In genomic region chr2:74733317-74733661, GRCm38 (mm10) we compare ENCODE assay signal across 15 mouse cellular contexts. TPM values are rescaled to one million over a fixed set of nuclear protein-coding genes. Genes with fewer than 3 reads are reported as not detected.
DNase-seq lines count a peak whose midpoint lies in the region; ATAC-seq and TF ChIP-seq lines count a peak whose summit lies in the region.
"Had no signal": no experiment of that assay in that cellular context is flagged by ENCODE, and none has a peak within 500 bp of the region (broad histone marks: within the 10 kb centered on the region; RNA-seq: fewer than 3 reads in every experiment).

No protein-coding gene starts in this region.

- peaks cover 39% of the 10 kb centered on the region for H3K4me1 ChIP-seq in kidney, postnatal 0 days (replicated peaks; ENCODE audit: insufficient read depth, low read length)
- H3K4me1 ChIP-seq in embryonic facial prominence, embryonic 10.5 days: peaks cover 14% of the 10 kb centered on the region; the same call in 1 of the 2 replicates
- H3K4me1 ChIP-seq in intestine, embryonic 14.5 days (replicated peaks; ENCODE audit: control insufficient read depth, insufficient read depth, low read length): peaks cover 3% of the 10 kb centered on the region; the same call in 1 of the 2 replicates
- H3K4me1 ChIP-seq in neural tube, embryonic 14.5 days (ENCODE audit: control insufficient read depth, insufficient read depth, low read length): peaks cover 83% of the 10 kb centered on the region

- 5% methylated on average over 16 of the region's 16 CpGs for WGBS in kidney, postnatal 0 days
- 1% methylated on average over 16 of the region's 16 CpGs for WGBS in embryonic facial prominence, embryonic 10.5 days
- 4% methylated on average over 16 of the region's 16 CpGs for WGBS in intestine, embryonic 14.5 days
- under 1% methylated on average over 16 of the region's 16 CpGs for WGBS in neural tube, embryonic 14.5 days

- peak overlapping the region; percentile 58; the same call in 1 of the 2 replicates for H3K9ac ChIP-seq in kidney, postnatal 0 days (ENCODE audit: low read depth, low read length)
- peak overlapping the region; percentile 32; the same call in 1 of the 2 replicates for H3K9ac ChIP-seq in intestine, embryonic 14.5 days (ENCODE audit: low read length)
- H3K9ac ChIP-seq in neural tube, embryonic 14.5 days (replicated peaks; ENCODE audit: low read depth, low read length): peak overlapping the region; percentile 62

- H3K4me2 ChIP-seq in kidney, postnatal 0 days (ENCODE audit: low read length): peak overlapping the region; percentile 68
- peak overlapping the region; percentile 49 for H3K4me2 ChIP-seq in intestine, embryonic 14.5 days (ENCODE audit: low read length)
- peak overlapping the region; percentile 66 for H3K4me2 ChIP-seq in neural tube, embryonic 14.5 days (ENCODE audit: low read depth, low read length)

- no peak for DNase-seq in kidney, postnatal 0 days (ENCODE audit: low spot score)
- DNase-seq in kidney, postnatal 14 days: no peak
- DNase-seq in embryonic facial prominence, embryonic 10.5 days (ENCODE audit: low spot score): peak; percentile 42
- DNase-seq in intestine, embryonic 14.5 days (ENCODE audit: low spot score): peak; percentile 74
- no peak for DNase-seq in testis, postnatal 14 days (ENCODE audit: low spot score)
- DNase-seq in cerebellum, adult 11-12 months: no peak
- DNase-seq in left cerebral cortex, adult 2 months (ENCODE audit: extremely low spot score in 1 of 2, low spot score in 2 of 2): no peak
- DNase-seq: liver; right cerebral cortex, postnatal 4 days; thymus, postnatal 14 days had no signal

- H3K27ac ChIP-seq in kidney, postnatal 0 days: 0 out of 2 replicates have a peak overlapping the region, but pooled peaks have one; percentile 37
- no peak overlapping the region for H3K27ac ChIP-seq in embryonic facial prominence, embryonic 10.5 days (replicated peaks)
- H3K27ac ChIP-seq in intestine, embryonic 14.5 days (ENCODE audit: low read depth): peak overlapping the region; percentile 70; the same call in 1 of the 2 replicates
- H3K27ac ChIP-seq in neural tube, embryonic 14.5 days (ENCODE audit: low read depth, low read length): peak overlapping the region; percentile 92
- H3K27ac ChIP-seq in left cerebral cortex, adult 2 months: no peak overlapping the region

- H3K4me3 ChIP-seq in kidney, postnatal 0 days (replicated peaks; ENCODE audit: low read depth, low read length): peak overlapping the region; percentile 33
- peak overlapping the region; percentile 31; the same call in 1 of the 2 replicates for H3K4me3 ChIP-seq in embryonic facial prominence, embryonic 10.5 days
- H3K4me3 ChIP-seq in intestine, embryonic 14.5 days (ENCODE audit: low read depth, low read length): peak overlapping the region; percentile 30
- no peak overlapping the region; the same call in none of the 2 replicates for H3K4me3 ChIP-seq in neural tube, embryonic 14.5 days (ENCODE audit: low read depth, low read length)
- H3K4me3 ChIP-seq in left cerebral cortex, adult 2 months: no peak overlapping the region
- H3K4me3 ChIP-seq: myocyte had no signal

- 0 out of 2 replicates have a peak, but pooled peaks cover 3% of the 10 kb centered on the region for H3K36me3 ChIP-seq in kidney, postnatal 0 days (ENCODE audit: insufficient read depth, low read length)
- H3K36me3 ChIP-seq in embryonic facial prominence, embryonic 10.5 days (replicated peaks): no peaks in the 10 kb centered on the region
- no peaks in the 10 kb centered on the region for H3K36me3 ChIP-seq in intestine, embryonic 14.5 days (ENCODE audit: control insufficient read depth, insufficient read depth, low read length)
- H3K36me3 ChIP-seq in neural tube, embryonic 14.5 days (ENCODE audit: control insufficient read depth, insufficient read depth, low read length): peaks cover 14% of the 10 kb centered on the region

- H3K9me3 ChIP-seq in kidney, postnatal 0 days (replicated peaks; ENCODE audit: low read length): no peaks in the 10 kb centered on the region
- no peaks in the 10 kb centered on the region for H3K9me3 ChIP-seq in embryonic facial prominence, embryonic 10.5 days
- no peaks in the 10 kb centered on the region for H3K9me3 ChIP-seq in intestine, embryonic 14.5 days (ENCODE audit: control insufficient read depth, low read length)
- no peaks in the 10 kb centered on the region for H3K9me3 ChIP-seq in neural tube, embryonic 14.5 days (ENCODE audit: control insufficient read depth, low read length)

- no peaks in the 10 kb centered on the region for H3K27me3 ChIP-seq in kidney, postnatal 0 days (ENCODE audit: insufficient read depth, low read length)
- H3K27me3 ChIP-seq in embryonic facial prominence, embryonic 10.5 days (replicated peaks; ENCODE audit: low read depth, poor library complexity, severe bottlenecking): peaks cover 100% of the 10 kb centered on the region
- H3K27me3 ChIP-seq in intestine, embryonic 14.5 days (replicated peaks; ENCODE audit: control insufficient read depth, insufficient read depth, low read length): peaks cover 97% of the 10 kb centered on the region
- H3K27me3 ChIP-seq in neural tube, embryonic 14.5 days (ENCODE audit: control insufficient read depth, insufficient read depth, low read length): no peaks in the 10 kb centered on the region

- intact Hi-C loops in left cerebral cortex, adult 2 months (cut with DNase I): no loop called here

- ATAC-seq in kidney, postnatal 0 days (replicated peaks; ENCODE audit: low FRiP score, low read depth): no peak
- ATAC-seq in intestine, embryonic 14.5 days (replicated peaks; ENCODE audit: low FRiP score, low TSS enrichment, low read depth): no peak
- ATAC-seq in neural tube, embryonic 14.5 days (ENCODE audit: low read depth): peak; percentile 47; the same call in 1 of the 2 replicates

- TF ChIP-seq CTCF in kidney, postnatal 0 days (IDR thresholded peaks at IDR 0.05; ENCODE audit: low read depth): no peak
- no peak for TF ChIP-seq CTCF in left cerebral cortex, adult 2 months (IDR thresholded peaks at IDR 0.05)

RNA-seq across cellular contexts. Expression of gene Gm28230, which starts 6.8 kb away (rescaled TPM):
- 1.1 and 1.3 TPM in 2 replicates for polyA plus RNA-seq in kidney, postnatal 0 days (2015; fragmentation: Nextera tagmentation; extraction: Ambion mirVana)
- polyA plus RNA-seq in embryonic facial prominence, embryonic 10.5 days (2016; fragmentation: Nextera tagmentation; extraction: Ambion mirVana): not detected in 2 replicates
- 0.38 and 0.66 TPM in 2 replicates for polyA plus RNA-seq in intestine, embryonic 14.5 days (2014; fragmentation: Nextera tagmentation; extraction: Ambion mirVana)
- 1.4 and 2.5 TPM in 2 replicates for polyA plus RNA-seq in neural tube, embryonic 14.5 days (2014; fragmentation: Nextera tagmentation; extraction: Ambion mirVana)
- not detected for total RNA-seq in left cerebral cortex, adult 2 months (2021)
- total RNA-seq: layer of hippocampus, adult 18-20 months had no signal
- polyA plus RNA-seq: embryonic facial prominence, embryonic 11.5 days; heart, embryonic 16.5 days; myocyte had no signal

RNA-seq across cellular contexts. Expression of gene Hoxd4, which starts 21.6 kb away (rescaled TPM):
- 3.3 and 4.4 TPM in 2 replicates for polyA plus RNA-seq in kidney, postnatal 0 days (2015; fragmentation: Nextera tagmentation; extraction: Ambion mirVana)
- not detected in 2 replicates for polyA plus RNA-seq in embryonic facial prominence, embryonic 10.5 days (2016; fragmentation: Nextera tagmentation; extraction: Ambion mirVana)
- polyA plus RNA-seq in intestine, embryonic 14.5 days (2014; fragmentation: Nextera tagmentation; extraction: Ambion mirVana): 1.6 and 2.9 TPM in 2 replicates
- polyA plus RNA-seq in neural tube, embryonic 14.5 days (2014; fragmentation: Nextera tagmentation; extraction: Ambion mirVana): 4.7 and 5.5 TPM in 2 replicates
- total RNA-seq in left cerebral cortex, adult 2 months (2021): not detected
- total RNA-seq: layer of hippocampus, adult 18-20 months had no signal
- polyA plus RNA-seq: myocyte had no signal

RNA-seq across cellular contexts. Expression of gene Hoxd3, which starts 21.6 kb away (rescaled TPM):
- polyA plus RNA-seq in kidney, postnatal 0 days (2015; fragmentation: Nextera tagmentation; extraction: Ambion mirVana): 7.9 and 8.0 TPM in 2 replicates
- polyA plus RNA-seq in embryonic facial prominence, embryonic 10.5 days (2016; fragmentation: Nextera tagmentation; extraction: Ambion mirVana): 1.7 and 6.9 TPM in 2 replicates
- polyA plus RNA-seq in intestine, embryonic 14.5 days (2014; fragmentation: Nextera tagmentation; extraction: Ambion mirVana): 27.6 and 27.8 TPM in 2 replicates
- 13.5 and 13.9 TPM in 2 replicates for polyA plus RNA-seq in neural tube, embryonic 14.5 days (2014; fragmentation: Nextera tagmentation; extraction: Ambion mirVana)
- total RNA-seq in left cerebral cortex, adult 2 months (2021): not detected
- total RNA-seq: layer of hippocampus, adult 18-20 months had no signal
- polyA plus RNA-seq: myocyte had no signal

RNA-seq across cellular contexts. Expression of gene Hoxd8, which starts 28.9 kb away (rescaled TPM):
- 73.4 and 76.7 TPM in 2 replicates for polyA plus RNA-seq in kidney, postnatal 0 days (2015; fragmentation: Nextera tagmentation; extraction: Ambion mirVana)
- polyA plus RNA-seq in embryonic facial prominence, embryonic 10.5 days (2016; fragmentation: Nextera tagmentation; extraction: Ambion mirVana): not detected in 2 replicates
- polyA plus RNA-seq in intestine, embryonic 14.5 days (2014; fragmentation: Nextera tagmentation; extraction: Ambion mirVana): 6.1 and 8.4 TPM in 2 replicates
- polyA plus RNA-seq in neural tube, embryonic 14.5 days (2014; fragmentation: Nextera tagmentation; extraction: Ambion mirVana): 19.9 and 23.6 TPM in 2 replicates
- not detected for total RNA-seq in left cerebral cortex, adult 2 months (2021)
- total RNA-seq: layer of hippocampus, adult 18-20 months had no signal
- polyA plus RNA-seq: myocyte had no signal

RNA-seq across cellular contexts. Expression of gene Hoxd1, which starts 29.5 kb away (rescaled TPM):
- polyA plus RNA-seq in kidney, postnatal 0 days (2015; fragmentation: Nextera tagmentation; extraction: Ambion mirVana): 1.2 and 1.8 TPM in 2 replicates
- 0.20 and 0.39 TPM in 2 replicates for polyA plus RNA-seq in embryonic facial prominence, embryonic 10.5 days (2016; fragmentation: Nextera tagmentation; extraction: Ambion mirVana)
- polyA plus RNA-seq in intestine, embryonic 14.5 days (2014; fragmentation: Nextera tagmentation; extraction: Ambion mirVana): 0.62 TPM in 1 of 2 replicates, not detected in the other
- 0.32 and 4.6 TPM in 2 replicates for polyA plus RNA-seq in neural tube, embryonic 14.5 days (2014; fragmentation: Nextera tagmentation; extraction: Ambion mirVana)
- total RNA-seq in left cerebral cortex, adult 2 months (2021): not detected
- polyA plus RNA-seq: heart, embryonic 16.5 days; myocyte had no signal

Comparison
In these comparisons a context has a peak if more than half of its experiments do, and no peak if none do; other contexts are left out.
1. DNase-seq: peak in embryonic facial prominence, embryonic 10.5 days (single experiment) and intestine, embryonic 14.5 days (single experiment); none in kidney, postnatal 0 days (single experiment), kidney, postnatal 14 days (single experiment), testis, postnatal 14 days (single experiment), cerebellum, adult 11-12 months (single experiment) and left cerebral cortex, adult 2 months (0 of 2).
2. H3K27ac ChIP-seq: peak in kidney, postnatal 0 days (single experiment), intestine, embryonic 14.5 days (single experiment) and neural tube, embryonic 14.5 days (single experiment); none in embryonic facial prominence, embryonic 10.5 days (single experiment) and left cerebral cortex, adult 2 months (single experiment).
3. H3K4me3 ChIP-seq: peak in kidney, postnatal 0 days (single experiment), embryonic facial prominence, embryonic 10.5 days (single experiment) and intestine, embryonic 14.5 days (single experiment); none in neural tube, embryonic 14.5 days (single experiment) and left cerebral cortex, adult 2 months (single experiment).
4. Peak in every context shown above with its lines, with median percentiles within 50 percentile points of each other: H3K4me2 ChIP-seq and H3K9ac ChIP-seq.